ENCODE assay signal across 8 mouse cellular contexts in the genomic region with DNA sequence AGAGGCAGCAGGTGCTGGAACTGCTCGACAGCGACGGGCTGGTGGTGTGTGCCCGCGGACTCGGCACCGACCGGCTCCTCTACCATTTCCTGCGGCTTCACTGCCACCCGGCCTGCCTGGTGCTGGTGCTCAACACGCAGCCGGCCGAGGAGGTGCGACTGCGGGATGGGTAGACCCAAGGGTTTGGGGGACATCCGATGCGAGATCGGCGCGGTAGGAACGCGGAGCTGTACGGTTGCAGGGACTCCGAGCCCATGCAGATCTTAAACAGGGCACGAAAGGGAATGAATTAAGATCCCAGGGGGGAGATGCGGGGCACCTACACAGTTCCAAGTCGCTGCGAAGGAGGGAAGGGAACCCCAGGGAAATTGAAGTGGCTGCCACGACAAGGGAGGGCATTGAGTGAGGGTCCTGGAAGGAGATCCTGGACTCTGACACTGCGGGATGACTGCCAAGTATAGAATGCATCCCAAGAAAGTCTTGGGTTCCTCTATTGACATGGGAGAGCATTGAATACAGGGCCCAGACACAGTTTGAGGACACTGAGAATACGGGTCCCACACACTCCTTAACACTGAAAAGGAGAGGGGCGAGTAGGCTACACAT. TPM values are rescaled to one million over a fixed set of nuclear protein-coding genes. Genes with fewer than 3 reads are reported as not detected.
DNase-seq lines count a peak whose midpoint lies in the region; ATAC-seq lines count a peak whose summit lies in the region.

No protein-coding gene starts in this region.

- H3K4me2 ChIP-seq in lung, embryonic 16.5 days (ENCODE audit: low read depth, low read length), result peak overlapping the region; percentile 80
- peak overlapping the region; percentile 70 for H3K4me2 ChIP-seq in intestine, embryonic 14.5 days (ENCODE audit: low read length)
- H3K4me2 ChIP-seq in neural tube, embryonic 13.5 days, result peak overlapping the region; percentile 74

- peak overlapping the region; percentile 67 for H3K4me3 ChIP-seq in lung, embryonic 16.5 days (ENCODE audit: low read length)
- H3K4me3 ChIP-seq in embryonic facial prominence, embryonic 10.5 days, result peak overlapping the region; percentile 85
- peak overlapping the region; percentile 67 for H3K4me3 ChIP-seq in intestine, embryonic 14.5 days (ENCODE audit: low read depth, low read length)
- peak overlapping the region; percentile 74 for H3K4me3 ChIP-seq in neural tube, embryonic 13.5 days

- H3K27me3 ChIP-seq in lung, embryonic 16.5 days (ENCODE audit: control insufficient read depth, insufficient read depth, low read depth, low read length), result no peaks in the 10 kb centered on the region
- no peaks in the 10 kb centered on the region for H3K27me3 ChIP-seq in embryonic facial prominence, embryonic 10.5 days (replicated peaks; ENCODE audit: low read depth, poor library complexity, severe bottlenecking)
- no peaks in the 10 kb centered on the region for H3K27me3 ChIP-seq in intestine, embryonic 14.5 days (replicated peaks; ENCODE audit: control insufficient read depth, insufficient read depth, low read length)
- H3K27me3 ChIP-seq in neural tube, embryonic 13.5 days, result no peaks in the 10 kb centered on the region

- under 1% methylated on average over 31 of the region's 32 CpGs for WGBS in lung, embryonic 16.5 days
- under 1% methylated on average over 32 of the region's 32 CpGs for WGBS in embryonic facial prominence, embryonic 10.5 days
- WGBS in intestine, embryonic 14.5 days, result 2% methylated on average over 32 of the region's 32 CpGs
- WGBS in neural tube, embryonic 13.5 days, result 0% methylated on average over 30 of the region's 32 CpGs

- peak overlapping the region; percentile 83 for H3K27ac ChIP-seq in lung, embryonic 16.5 days (ENCODE audit: low read length)
- H3K27ac ChIP-seq in embryonic facial prominence, embryonic 10.5 days (replicated peaks), result peak overlapping the region; percentile 91
- peak overlapping the region; percentile 76 for H3K27ac ChIP-seq in intestine, embryonic 14.5 days (ENCODE audit: low read depth)
- peak overlapping the region; percentile 91 for H3K27ac ChIP-seq in neural tube, embryonic 13.5 days (replicated peaks)

- peak overlapping the region; percentile 88 for H3K9ac ChIP-seq in lung, embryonic 16.5 days (ENCODE audit: low read length)
- peak overlapping the region; percentile 93 for H3K9ac ChIP-seq in intestine, embryonic 14.5 days (ENCODE audit: low read length)
- peak overlapping the region; percentile 92 for H3K9ac ChIP-seq in neural tube, embryonic 13.5 days

- peak; percentile 60 for ATAC-seq in lung, embryonic 16.5 days (ENCODE audit: low read depth)
- peak; percentile 9; the same call in 1 of the 2 replicates for ATAC-seq in intestine, embryonic 14.5 days (replicated peaks; ENCODE audit: low FRiP score, low TSS enrichment, low read depth)
- ATAC-seq in neural tube, embryonic 13.5 days (ENCODE audit: low read depth), result peak; percentile 82

- no peak for DNase-seq in lung, postnatal 4 days
- DNase-seq in embryonic facial prominence, embryonic 10.5 days (ENCODE audit: low spot score), result no peak
- DNase-seq in intestine, embryonic 14.5 days (ENCODE audit: low spot score), result no peak
- DNase-seq in spleen, postnatal 10 days (ENCODE audit: low spot score in 2 of 2), result no peak
- DNase-seq in ovary, postnatal 36 days (ENCODE audit: low spot score), result no peak
- DNase-seq in thymus, postnatal 10 days (ENCODE audit: low spot score in 2 of 2), result no peak

- peaks cover 10% of the 10 kb centered on the region for H3K36me3 ChIP-seq in lung, embryonic 16.5 days (ENCODE audit: control insufficient read depth, insufficient read depth, low read length)
- H3K36me3 ChIP-seq in embryonic facial prominence, embryonic 10.5 days (replicated peaks), result peaks cover 33% of the 10 kb centered on the region
- peaks cover 34% of the 10 kb centered on the region for H3K36me3 ChIP-seq in intestine, embryonic 14.5 days (ENCODE audit: control insufficient read depth, insufficient read depth, low read length)
- H3K36me3 ChIP-seq in neural tube, embryonic 13.5 days, result peaks cover 27% of the 10 kb centered on the region

- H3K4me1 ChIP-seq in lung, embryonic 16.5 days (replicated peaks; ENCODE audit: control insufficient read depth, insufficient read depth, low read length), result peaks cover 7% of the 10 kb centered on the region
- peaks cover 8% of the 10 kb centered on the region for H3K4me1 ChIP-seq in embryonic facial prominence, embryonic 10.5 days
- H3K4me1 ChIP-seq in intestine, embryonic 14.5 days (replicated peaks; ENCODE audit: control insufficient read depth, insufficient read depth, low read length), result peaks cover 5% of the 10 kb centered on the region
- peaks cover 8% of the 10 kb centered on the region for H3K4me1 ChIP-seq in neural tube, embryonic 13.5 days (replicated peaks)

- no peaks in the 10 kb centered on the region for H3K9me3 ChIP-seq in lung, embryonic 16.5 days (ENCODE audit: control insufficient read depth, low read length)
- H3K9me3 ChIP-seq in embryonic facial prominence, embryonic 10.5 days, result no peaks in the 10 kb centered on the region
- H3K9me3 ChIP-seq in intestine, embryonic 14.5 days (ENCODE audit: control insufficient read depth, low read length), result no peaks in the 10 kb centered on the region
- no peaks in the 10 kb centered on the region for H3K9me3 ChIP-seq in neural tube, embryonic 13.5 days

RNA-seq across cellular contexts. Expression of a gene that starts 0.6 kb away (rescaled TPM):
- 13.6 and 14.8 TPM in 2 replicates for polyA plus RNA-seq in lung, embryonic 16.5 days (2015; fragmentation: Nextera tagmentation; extraction: Ambion mirVana)
- 12.2 and 12.7 TPM in 2 replicates for polyA plus RNA-seq in embryonic facial prominence, embryonic 10.5 days (2016; fragmentation: Nextera tagmentation; extraction: Ambion mirVana)
- 13.1 and 14.9 TPM in 2 replicates for polyA plus RNA-seq in intestine, embryonic 14.5 days (2014; fragmentation: Nextera tagmentation; extraction: Ambion mirVana)
- 13.6 and 15.1 TPM in 2 replicates for polyA plus RNA-seq in neural tube, embryonic 13.5 days (2015; fragmentation: Nextera tagmentation; extraction: Ambion mirVana)

Comparison
In these comparisons a context has a peak if more than half of its experiments do, and no peak if none do; other contexts are left out.
1. ATAC-seq: peak in every context shown above with its lines; median percentile 82 in neural tube, embryonic 13.5 days; 60 in lung, embryonic 16.5 days; 9 in intestine, embryonic 14.5 days.